Mouse (Mus musculus) cortical plate, adult 2 months (tissue): Measurements from ENCODE around the gene Fhad1.

Source experiments
- CTCF ChIP-seq: fragments of 200-500 bp; IDR thresholded peaks from 2 replicates; pipeline ENCODE4 v1.5.1; 2011; ENCODE audit warnings: mild to moderate bottlenecking, control low read depth, low read length; ENCODE audit not compliant: insufficient read depth; ENCODE audit errors: extremely low read depth
- POLR2A ChIP-seq: fragments of 200-500 bp; IDR thresholded peaks from 2 replicates; pipeline ENCODE4 v1.6.1; 2011; ENCODE audit warnings: mild to moderate bottlenecking, low read length, control low read depth; ENCODE audit not compliant: insufficient read depth; ENCODE audit errors: extremely low read depth

DNA sequence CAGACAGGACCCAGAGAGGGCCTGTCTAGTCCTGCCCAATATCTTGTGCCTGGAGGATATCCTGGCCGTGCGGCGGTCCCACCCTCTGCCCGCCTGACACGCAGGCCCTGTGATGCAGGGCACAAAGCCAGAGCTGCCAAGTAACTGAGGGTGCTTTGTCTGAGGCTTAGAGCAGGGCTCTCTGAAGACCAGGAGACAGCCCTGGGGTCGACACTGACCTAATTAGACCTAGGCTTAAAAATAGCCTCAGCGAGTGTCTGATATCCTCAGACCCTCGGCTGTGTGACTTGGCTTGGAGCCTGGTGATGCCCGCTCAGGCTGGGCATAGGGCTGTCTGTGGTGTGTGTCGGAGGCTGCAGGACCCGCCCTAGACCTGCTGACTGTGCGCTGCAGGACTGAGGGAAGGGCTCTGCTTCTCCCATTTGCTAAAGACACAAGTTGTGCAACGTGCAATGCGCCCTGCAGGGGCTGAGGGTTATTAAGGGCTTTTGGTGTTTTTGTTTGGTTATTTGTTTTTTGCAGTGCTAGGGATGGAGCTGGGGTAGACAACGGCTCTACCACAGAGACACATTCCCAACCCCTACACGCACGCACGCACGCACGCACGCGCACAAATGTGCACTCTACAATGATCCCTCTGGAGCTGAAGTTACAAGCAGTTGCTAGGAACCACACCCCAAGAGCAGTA is 42.8 kb upstream of the Fhad1 start:
- TF ChIP-seq POLR2A (no peak), CTCF (no peak)
